Mouse (Mus musculus) embryo, embryonic 9.5 days (tissue): ENCODE measurements around the gene Hsd17b11.
"Not testable (repeated sequence)": the region's sequence is repeated elsewhere in the genome, so short reads cannot be mapped to it uniquely, and the experiment has no call there.

Experiments
- DNase-seq: peaks from one replicate; pipeline ENCODE4 v3.0.0-alpha.2; 2017; ENCODE audit errors: extremely low spot score

The Hsd17b11 gene

DNA sequence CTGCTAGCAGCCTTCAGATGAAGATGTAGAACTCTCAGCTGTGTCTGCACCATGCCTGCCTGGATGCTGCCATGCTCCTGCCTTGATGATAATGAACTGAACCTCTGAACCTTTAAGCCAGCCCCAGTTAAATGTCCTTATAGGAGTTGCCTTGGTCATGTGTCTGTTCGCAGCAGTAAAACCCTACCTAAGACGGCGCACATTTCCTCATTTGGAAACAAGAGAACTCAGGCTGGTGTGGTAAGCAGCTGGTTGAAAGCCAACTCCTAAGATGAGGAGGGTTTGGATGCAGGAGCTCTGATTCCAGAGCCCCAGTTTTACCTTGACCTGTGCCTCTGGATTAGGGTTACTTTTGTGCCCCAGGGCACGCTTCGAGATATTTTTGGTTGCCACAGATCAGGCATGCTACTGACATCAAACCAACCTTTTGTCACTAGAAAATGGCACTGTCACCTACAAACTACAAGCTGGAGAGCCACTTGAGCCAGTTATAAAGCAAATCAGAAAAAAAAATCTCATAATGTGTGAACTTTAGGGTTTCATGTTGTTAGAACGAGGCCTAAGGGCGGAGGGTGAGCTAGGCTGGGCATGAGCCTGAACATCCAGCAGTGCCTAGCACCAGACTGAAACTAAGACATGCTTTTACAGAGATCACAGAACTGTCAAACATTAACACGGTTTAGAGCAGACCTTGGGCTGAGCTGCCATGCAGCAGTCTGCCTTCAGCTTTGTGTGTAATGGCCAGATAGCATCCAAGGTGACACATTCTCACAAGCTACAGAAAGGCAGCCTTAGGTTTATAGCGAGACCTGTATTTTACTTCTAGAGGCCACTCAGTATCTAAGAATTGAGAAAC is 40.8 kb downstream of the Hsd17b11 start:
- no peak for DNase-seq

DNA sequence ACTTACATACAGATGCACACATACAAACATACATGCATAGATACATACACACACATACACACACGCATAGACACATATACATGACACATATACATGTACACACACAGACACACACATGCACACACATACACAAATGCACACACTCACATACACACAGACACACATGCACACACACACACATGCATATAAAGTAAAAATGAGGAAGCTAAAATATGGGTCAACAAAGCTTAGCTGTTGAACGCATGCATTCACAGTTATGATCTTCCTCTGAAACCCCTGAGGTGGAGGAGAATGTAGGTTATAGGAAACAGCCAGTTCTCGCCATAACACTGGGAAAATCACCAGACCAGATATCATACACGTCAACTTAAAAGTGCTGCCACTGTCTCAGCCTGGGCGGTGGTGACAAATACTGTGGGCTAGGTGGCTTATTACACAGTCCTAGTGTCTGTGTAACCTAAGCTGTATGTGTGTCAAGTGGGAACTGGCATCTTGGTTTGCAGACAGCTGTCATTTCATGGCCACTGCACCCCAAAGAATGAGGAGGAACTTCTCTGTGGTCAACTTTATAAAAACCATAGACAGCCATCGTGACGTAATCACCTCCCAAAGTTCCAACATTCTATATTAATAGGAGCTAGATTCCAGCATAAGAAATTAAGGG is 43.7 kb downstream of the Hsd17b11 start:
- no peak for DNase-seq

GRCm38 (mm10) chr5:103977297-103977696 is 44.4 kb downstream of the Hsd17b11 start, which contains the start of gene Hsd17b13:
Gene Hsd17b13 (minus strand): TSS chr5:103977410.
- no peak for DNase-seq

DNA sequence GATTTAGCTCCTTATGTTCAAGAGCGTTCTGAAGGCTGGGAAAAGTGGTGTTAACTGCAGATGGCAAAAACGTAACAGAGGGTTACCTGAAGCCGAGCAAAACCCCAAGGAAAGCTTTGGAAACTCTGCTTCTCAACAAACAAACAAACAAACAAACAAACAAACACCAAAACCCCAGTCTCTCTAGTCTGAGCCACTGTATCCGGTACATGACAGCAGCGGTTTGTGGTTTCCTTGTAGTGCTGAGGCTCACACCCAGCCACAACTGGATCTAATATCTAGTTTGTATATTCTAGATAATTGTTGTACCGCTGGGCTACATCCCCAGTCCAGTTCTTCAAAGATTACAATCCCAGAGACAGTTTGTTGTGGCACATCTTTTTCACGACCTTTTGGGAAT is 46.0 kb downstream of the Hsd17b11 start:
- no peak for DNase-seq

- no peak for DNase-seq
Measured at GRCm38 (mm10) chr5:103972801-103973200, 48.9 kb downstream of the Hsd17b11 start.

DNA sequence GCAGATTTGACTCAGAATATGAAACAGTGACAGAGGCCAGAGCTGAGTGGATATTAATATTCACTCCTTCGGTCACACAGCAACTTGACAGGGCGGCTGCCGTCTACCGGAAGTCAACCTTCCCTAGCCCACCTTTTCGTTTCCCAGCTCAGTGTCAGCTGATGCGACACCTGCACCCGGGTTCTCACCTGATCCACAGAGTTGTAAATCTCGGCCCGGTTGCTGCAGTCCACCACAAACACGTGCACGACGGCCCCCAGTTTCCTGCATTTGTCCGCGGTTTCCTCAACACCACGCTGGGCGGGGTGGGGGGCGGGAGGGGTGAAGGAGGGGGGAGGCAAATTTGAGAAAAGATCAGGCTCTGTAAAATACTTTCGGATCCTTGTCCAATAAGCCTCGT is 49.3 kb downstream of the Hsd17b11 start:
- DNase-seq = no peak

DNA sequence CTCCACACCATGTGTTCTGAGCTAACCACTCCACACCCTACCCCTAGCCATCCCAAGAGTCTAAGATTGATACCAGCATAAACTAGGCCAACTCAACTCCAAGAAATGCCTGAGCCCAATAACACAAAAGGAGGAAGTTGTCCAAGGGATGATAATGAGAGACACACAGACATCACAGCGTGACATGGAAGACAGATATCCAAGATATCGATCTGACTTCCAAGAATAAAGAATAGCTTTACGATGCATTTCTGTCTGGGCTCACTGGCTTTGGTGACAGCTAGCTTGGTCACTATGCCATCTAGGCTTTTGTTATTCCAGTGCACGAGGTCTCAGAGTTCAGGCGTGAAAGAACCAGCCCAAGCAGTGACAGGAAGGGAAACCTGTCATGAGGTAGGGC is 50.7 kb downstream of the Hsd17b11 start:
- no peak for DNase-seq

DNA sequence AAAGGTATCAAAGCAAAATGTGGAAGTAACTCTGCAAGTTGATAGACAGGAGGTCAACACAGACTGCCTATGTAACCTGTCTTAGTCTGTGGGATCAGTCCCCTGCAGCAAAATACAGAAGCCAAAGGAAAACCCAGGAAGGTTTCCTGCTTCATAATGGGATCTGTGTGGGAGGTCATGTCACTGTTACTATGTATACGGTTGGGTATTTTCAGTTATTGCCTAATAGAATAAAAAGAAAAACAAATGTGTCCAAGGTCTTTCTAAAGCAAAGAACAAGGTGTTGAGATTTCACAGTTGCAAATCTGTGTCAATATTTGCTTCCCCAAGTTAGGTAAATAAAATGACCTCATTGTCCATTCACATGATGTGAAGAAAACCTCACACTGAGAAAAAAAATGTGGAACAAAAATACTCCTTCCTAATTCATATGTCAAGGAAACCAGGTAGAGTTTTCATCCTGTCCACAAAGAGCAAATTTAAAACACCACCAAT is 58.7 kb downstream of the Hsd17b11 start:
- DNase-seq = no peak

DNA sequence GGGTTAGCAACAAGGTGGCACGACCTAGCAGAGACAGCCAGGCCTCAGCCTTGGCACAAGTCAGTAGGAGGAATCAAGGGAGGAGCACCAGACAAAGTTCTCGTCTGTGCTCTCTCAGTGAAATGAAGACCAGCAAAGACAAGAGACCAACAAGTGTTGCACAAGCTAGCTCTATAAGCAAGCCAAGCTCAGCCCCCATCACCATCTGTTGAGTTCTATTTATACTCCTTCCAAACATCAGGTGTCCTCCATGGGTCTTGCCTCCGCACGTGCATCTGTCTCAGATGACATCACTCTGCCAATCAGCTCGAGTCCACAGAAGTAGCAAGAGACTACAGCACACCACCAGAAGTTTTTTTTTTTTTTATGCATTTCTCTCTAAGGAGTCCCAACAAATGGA is 67.1 kb downstream of the Hsd17b11 start:
- DNase-seq = no peak

DNA sequence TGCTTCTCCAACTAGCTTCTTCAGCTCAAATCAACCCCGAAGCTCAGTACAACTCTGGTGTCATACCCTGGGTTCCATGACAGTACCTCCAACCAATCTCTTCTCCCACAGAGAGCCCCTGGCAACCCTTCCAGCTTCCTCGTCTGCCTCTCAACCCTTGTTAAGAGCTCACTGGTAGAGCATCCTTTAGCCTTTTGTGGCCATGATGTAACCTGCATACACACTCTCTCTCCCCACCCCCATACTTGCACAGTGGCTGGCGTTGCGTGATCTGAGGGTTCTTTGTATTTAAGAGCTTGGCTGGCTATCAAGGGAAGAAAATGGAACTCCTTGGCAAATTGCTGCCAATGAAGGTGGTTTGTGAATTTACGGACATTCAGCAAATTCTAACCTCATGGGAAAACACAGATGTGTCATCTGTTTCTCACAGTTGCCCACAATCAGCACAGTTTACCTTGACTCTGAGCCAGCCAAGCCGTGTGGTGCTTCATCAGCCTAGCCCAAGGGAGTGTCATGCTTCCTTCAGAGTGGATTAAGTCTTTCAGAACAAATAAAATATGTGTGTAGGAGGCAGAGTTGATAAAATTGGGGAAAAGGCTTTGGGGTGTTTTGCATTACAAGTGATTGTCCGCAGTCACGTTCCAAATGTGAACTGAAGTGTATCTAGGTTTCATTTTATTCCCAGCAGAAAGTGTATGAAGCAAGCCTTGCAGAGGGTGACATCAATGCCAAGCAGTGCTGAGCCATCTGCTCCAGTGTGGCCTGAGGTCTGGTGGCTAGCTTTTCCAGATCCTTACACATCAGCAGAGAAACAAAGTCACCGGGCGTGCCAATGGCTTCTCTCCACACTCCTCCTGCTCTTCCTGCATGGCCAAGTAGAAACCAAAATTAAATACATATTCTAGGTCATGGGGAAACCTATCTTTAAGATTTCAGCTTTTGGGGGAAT is 68.3 kb downstream of the Hsd17b11 start:
- no peak for DNase-seq

DNA sequence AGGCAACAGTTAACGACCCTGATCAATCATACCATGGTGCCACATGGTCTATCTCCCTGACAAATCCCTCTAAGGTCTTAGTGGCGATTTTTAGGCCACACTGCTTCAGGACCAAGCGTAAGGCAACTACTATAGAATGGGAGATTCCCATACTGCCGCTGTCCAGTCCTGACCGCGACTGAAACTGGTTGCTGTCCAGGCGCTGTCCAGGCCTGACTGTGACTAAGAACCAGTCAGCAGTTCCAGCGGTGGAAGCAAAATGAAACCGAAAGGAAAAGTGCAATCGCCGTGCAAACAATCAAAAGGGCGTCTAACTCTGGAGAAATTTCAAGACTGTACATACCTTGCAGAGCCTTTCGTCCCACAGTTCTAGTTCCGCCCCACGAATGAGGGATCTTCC is 71.6 kb downstream of the Hsd17b11 start:
- DNase-seq = not testable (repeated sequence)

- DNase-seq = no peak
Measured at GRCm38 (mm10) chr5:103943183-103943582, 78.5 kb downstream of the Hsd17b11 start.

- DNase-seq = no peak
Measured at GRCm38 (mm10) chr5:103939856-103940255, 81.9 kb downstream of the Hsd17b11 start.
